Mouse (Mus musculus) embryonic facial prominence, embryonic 11.5 days (tissue): ENCODE measurements around the gene Asb10. TPM values are rescaled to one million over a fixed set of nuclear protein-coding genes. Genes with fewer than 3 reads are reported as not detected.

Source experiments
- ATAC-seq: fragments of 200-750 bp; cut with Nextera tagmentation; replicated peaks from 2 replicates; pipeline ENCODE4 v1.8.0; 2017; ENCODE audit warnings: low read depth; ENCODE audit not compliant: insufficient number of reproducible peaks, low FRiP score, low TSS enrichment
- DNase-seq: peaks from one replicate; pipeline ENCODE4 v3.0.0-alpha.2; 2015; ENCODE audit warnings: low spot score
- H3K27ac ChIP-seq: fragments of 300-500 bp; sonication (generic); replicated peaks from 2 replicates; pipeline ENCODE4 v1.5.1; 2014; ENCODE audit warnings: mild to moderate bottlenecking, low read depth, low read length, control low read depth
- H3K27me3 ChIP-seq: fragments of 300-500 bp; sonication (generic); 2 replicates; pipeline ENCODE4 v1.6.1; 2014; ENCODE audit warnings: mild to moderate bottlenecking, low read length, moderate library complexity, mixed read lengths; ENCODE audit not compliant: control insufficient read depth, insufficient read depth
- H3K36me3 ChIP-seq: fragments of 300-500 bp; sonication (generic); replicated peaks from 2 replicates; pipeline ENCODE4 v1.6.1; 2014; ENCODE audit warnings: low read depth, mild to moderate bottlenecking, low read length, moderate library complexity, mixed read lengths; ENCODE audit not compliant: control insufficient read depth, insufficient read depth
- H3K4me1 ChIP-seq: fragments of 300-500 bp; sonication (generic); 2 replicates; pipeline ENCODE4 v1.6.1; 2014; ENCODE audit warnings: low read length, mixed read lengths; ENCODE audit not compliant: control insufficient read depth, insufficient read depth
- H3K4me2 ChIP-seq: fragments of 300-500 bp; sonication (generic); 2 replicates; pipeline ENCODE4 v1.6.1; 2014; ENCODE audit warnings: low read depth, mild to moderate bottlenecking, control low read depth, low read length, moderate library complexity
- H3K4me3 ChIP-seq: fragments of 300-500 bp; sonication (generic); 2 replicates; pipeline ENCODE4 v1.5.1; 2014; ENCODE audit warnings: low read depth, low read length, control low read depth
- H3K9ac ChIP-seq: fragments of 300-500 bp; sonication (generic); replicated peaks from 2 replicates; pipeline ENCODE4 v1.6.1; 2014; ENCODE audit warnings: mild to moderate bottlenecking, control low read depth, low read length
- H3K9me3 ChIP-seq: fragments of 300-500 bp; sonication (generic); replicated peaks from 2 replicates; pipeline ENCODE4 v1.6.1; 2016; ENCODE audit warnings: mild to moderate bottlenecking, low read length, inconsistent platforms, mixed read lengths; ENCODE audit not compliant: control insufficient read depth
- WGBS: fragments of 180-500 bp; shearing (Covaris S2); extraction: QIAGEN DNeasy Blood & Tissue Kit; methylation state at CpG from one replicate; pipeline ENCODE4 v1.1.7; 2014; 5-methylcytosine and 5-hydroxymethylcytosine counted together
- polyA plus RNA-seq: library from polyadenylated mRNA; unstranded; fragments of >200 nt; fragmentation: Nextera tagmentation; extraction: Ambion mirVana; gene quantifications from 2 replicates; pipeline ENCODE4 v1.2.1, GENCODE M21; 2014

The Asb10 gene
- polyA plus RNA-seq, 1 experiment from 2014 or later = 0.24 TPM

DNA sequence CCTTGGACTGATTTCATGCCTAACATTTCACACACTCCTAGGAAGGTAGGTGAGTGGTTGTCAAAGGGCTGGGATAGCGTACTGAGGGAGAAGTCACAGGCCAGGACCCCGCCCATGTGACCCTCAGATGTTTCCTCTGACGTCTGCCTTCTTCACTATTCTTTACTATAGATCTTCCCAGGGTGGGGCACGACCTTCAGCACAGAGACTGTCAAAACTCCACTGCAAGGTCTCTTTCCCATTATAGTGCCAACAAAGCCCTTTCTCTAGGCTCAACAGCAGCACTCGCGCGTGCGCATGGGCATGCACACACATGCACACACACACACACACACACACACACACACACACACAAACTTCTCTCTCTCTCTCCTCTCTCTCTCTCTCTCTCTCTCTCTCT lies 17.0 kb downstream of the Asb10 start:
- ATAC-seq (no peak), DNase-seq (no peak)
- Histone ChIP-seq H3K9me3 (no peaks in the 10 kb centered on the region), H3K4me2 (no peak overlapping the region), H3K36me3 (no peaks in the 10 kb centered on the region), H3K27ac (no peak overlapping the region), H3K27me3 (peaks cover 61% of the 10 kb centered on the region), H3K4me3 (no peak overlapping the region), H3K9ac (no peak overlapping the region), H3K4me1 (peaks cover 9% of the 10 kb centered on the region)
- WGBS = 41% methylated on average over 8 of the region's 8 CpGs

GRCm38 (mm10) chr5:24521366-24521765 lies 19.4 kb downstream of the Asb10 start:
- WGBS = 68% methylated on average over 8 of the region's 8 CpGs
- ATAC-seq = no peak
- H3K4me1 ChIP-seq = peaks cover 3% of the 10 kb centered on the region

DNA sequence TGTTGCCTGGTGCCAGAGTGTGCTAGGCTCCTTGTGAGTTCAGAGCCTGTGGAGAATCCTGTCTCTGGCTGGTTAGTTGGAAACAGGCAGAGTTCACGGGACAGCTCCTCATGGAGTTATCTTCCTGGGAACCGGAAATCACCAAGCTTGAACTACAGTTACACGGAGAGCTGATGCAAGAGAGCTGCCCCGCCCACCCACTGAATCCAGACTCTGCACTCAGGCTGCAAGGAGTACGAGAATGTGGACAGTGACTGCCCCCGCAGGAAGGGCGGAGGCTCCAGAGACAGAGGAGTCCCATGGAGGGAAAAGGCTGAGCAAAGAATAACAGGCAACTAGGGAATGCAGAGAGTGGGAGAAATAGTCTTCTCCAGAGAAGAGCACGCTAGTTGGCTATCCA lies 28.5 kb downstream of the Asb10 start:
- 52% methylated on average over 8 of the region's 8 CpGs for WGBS
- peaks cover 3% of the 10 kb centered on the region; the same call in 1 of the 2 replicates for H3K4me1 ChIP-seq
- ATAC-seq (no peak), DNase-seq (no peak)
- H3K4me2 ChIP-seq = no peak overlapping the region
- no peaks in the 10 kb centered on the region for H3K9me3 ChIP-seq
- H3K27me3 ChIP-seq = no peaks in the 10 kb centered on the region
- no peak overlapping the region for H3K9ac ChIP-seq
- H3K27ac ChIP-seq = no peak overlapping the region
- no peak overlapping the region for H3K4me3 ChIP-seq
- H3K36me3 ChIP-seq = no peaks in the 10 kb centered on the region

More at GRCm38 (mm10) chr5:24521366-24521765, 19.4 kb downstream of the Asb10 start:
- no peaks in the 10 kb centered on the region for H3K36me3 ChIP-seq
- H3K4me2 ChIP-seq = no peak overlapping the region
- no peak overlapping the region for H3K27ac ChIP-seq
- peaks cover 40% of the 10 kb centered on the region for H3K27me3 ChIP-seq
- no peak overlapping the region for H3K9ac ChIP-seq
- H3K9me3 ChIP-seq = no peaks in the 10 kb centered on the region
- DNase-seq = no peak
- no peak overlapping the region for H3K4me3 ChIP-seq

- no peak overlapping the region for H3K27ac ChIP-seq
- WGBS = 44% methylated on average over 11 of the region's 11 CpGs
- no peak overlapping the region for H3K4me3 ChIP-seq
- no peak for DNase-seq
- no peak for ATAC-seq
- H3K4me2 ChIP-seq = no peak overlapping the region
- H3K27me3 ChIP-seq = no peaks in the 10 kb centered on the region
- no peaks in the 10 kb centered on the region for H3K36me3 ChIP-seq
- no peak overlapping the region for H3K9ac ChIP-seq
- peaks cover 3% of the 10 kb centered on the region; the same call in 1 of the 2 replicates for H3K4me1 ChIP-seq
- no peaks in the 10 kb centered on the region for H3K9me3 ChIP-seq
Measured at GRCm38 (mm10) chr5:24510635-24511034, 30.1 kb downstream of the Asb10 start.

- 95% methylated on average over 7 of the region's 7 CpGs for WGBS
- no peak overlapping the region for H3K4me3 ChIP-seq
- H3K9me3 ChIP-seq = no peaks in the 10 kb centered on the region
- no peak overlapping the region for H3K27ac ChIP-seq
- H3K36me3 ChIP-seq = no peaks in the 10 kb centered on the region
- no peak for DNase-seq
- no peaks in the 10 kb centered on the region; the same call in 1 of the 2 replicates for H3K27me3 ChIP-seq
- no peak overlapping the region for H3K9ac ChIP-seq
- no peaks in the 10 kb centered on the region; the same call in 1 of the 2 replicates for H3K4me1 ChIP-seq
- no peak for ATAC-seq
- H3K4me2 ChIP-seq = no peak overlapping the region
Measured at GRCm38 (mm10) chr5:24508406-24508805, 32.4 kb downstream of the Asb10 start.

- H3K9ac ChIP-seq = no peak overlapping the region
- H3K4me3 ChIP-seq = no peak overlapping the region
- H3K27ac ChIP-seq = no peak overlapping the region
- H3K27me3 ChIP-seq = no peaks in the 10 kb centered on the region; the same call in 1 of the 2 replicates
- DNase-seq (no peak), ATAC-seq (no peak)
- H3K4me1 ChIP-seq = no peaks in the 10 kb centered on the region; the same call in 1 of the 2 replicates
- peaks cover 14% of the 10 kb centered on the region for H3K36me3 ChIP-seq
- no peak overlapping the region for H3K4me2 ChIP-seq
- 49% methylated on average over 2 of the region's 2 CpGs for WGBS
- H3K9me3 ChIP-seq = no peaks in the 10 kb centered on the region
Measured at GRCm38 (mm10) chr5:24505513-24505912, 35.3 kb downstream of the Asb10 start.

GRCm38 (mm10) chr5:24502786-24503185 lies 38.0 kb downstream of the Asb10 start:
- Histone ChIP-seq H3K27me3 (no peaks in the 10 kb centered on the region; the same call in 1 of the 2 replicates), H3K4me1 (no peaks in the 10 kb centered on the region; the same call in 1 of the 2 replicates), H3K4me2 (no peak overlapping the region), H3K36me3 (peaks cover 22% of the 10 kb centered on the region), H3K27ac (no peak overlapping the region), H3K4me3 (no peak overlapping the region), H3K9me3 (no peaks in the 10 kb centered on the region), H3K9ac (no peak overlapping the region)
- ATAC-seq (no peak), DNase-seq (no peak)
- 65% methylated on average over 4 of the region's 4 CpGs for WGBS

GRCm38 (mm10) chr5:24500851-24501250 lies 39.9 kb downstream of the Asb10 start:
- Histone ChIP-seq H3K9ac (no peak overlapping the region), H3K27me3 (no peaks in the 10 kb centered on the region; the same call in 1 of the 2 replicates), H3K27ac (no peak overlapping the region), H3K4me1 (no peaks in the 10 kb centered on the region; the same call in 1 of the 2 replicates), H3K36me3 (peaks cover 22% of the 10 kb centered on the region), H3K4me3 (no peak overlapping the region), H3K9me3 (no peaks in the 10 kb centered on the region), H3K4me2 (no peak overlapping the region)
- ATAC-seq (no peak), DNase-seq (no peak)
- 94% methylated on average over 11 of the region's 11 CpGs for WGBS
